Mouse (Mus musculus): ENCODE measurements around the gene Tcam1. TPM values are rescaled to one million over a fixed set of nuclear protein-coding genes. Genes with fewer than 3 reads are reported as not detected.

Gene Tcam1
- total and polyA plus RNA-seq, 3 experiments = 4.6 to 8.9 TPM; not detected in 1

- Histone ChIP-seq H3K27me3 (ENCODE audit: control insufficient read depth in 1 of 2, insufficient read depth in 2 of 2, low read length in 2 of 2) (no peaks in the 10 kb centered on the region), H3K27ac (ENCODE audit: control insufficient read depth, low read depth, low read length) (no peak overlapping the region), H3K79me2 (ENCODE audit: control insufficient read depth, insufficient read depth, low read length, poor library complexity) (peaks cover 43% of the 10 kb centered on the region), H3K9ac (ENCODE audit: control insufficient read depth, low read depth, low read length, poor library complexity, severe bottlenecking) (no peak overlapping the region), H3K4me3 (ENCODE audit: control insufficient read depth in 1 of 2, insufficient read depth in 1 of 2, low read depth in 2 of 2, low read length in 2 of 2) (no peak overlapping the region), H3K4me1 (ENCODE audit: control insufficient read depth in 1 of 2, insufficient read depth in 2 of 2, low read length in 2 of 2) (peaks cover 0 to 28% of the 10 kb centered on the region in 2 experiments; a peak in 3 of 4 replicates), H3K36me3 (ENCODE audit: control insufficient read depth in 1 of 2, insufficient read depth in 2 of 2, low read length in 2 of 2) (peaks cover 13 to 18% of the 10 kb centered on the region in 2 experiments), H3K9me3 (replicated peaks; ENCODE audit: insufficient read depth, low read length) (no peaks in the 10 kb centered on the region)
- no peak for DNase-seq (ENCODE audit: low read depth, low spot score)
- TF ChIP-seq MAX (IDR thresholded peaks at IDR 0.05; ENCODE audit: low read length) (no peak), SMC3 (IDR thresholded peaks at IDR 0.05; ENCODE audit: low read depth, low read length) (no peak), GATA1 (IDR thresholded peaks at IDR 0.05; ENCODE audit: low read depth, low read length) (no peak), RCOR1 (IDR thresholded peaks at IDR 0.05; ENCODE audit: low read depth, low read length) (no peak), CHD1 (IDR thresholded peaks at IDR 0.05; ENCODE audit: low read depth, low read length) (no peak), TBP (IDR thresholded peaks at IDR 0.05; ENCODE audit: low read depth, low read length) (no peak), ZMIZ1 (IDR thresholded peaks at IDR 0.05; ENCODE audit: low read depth, low read length) (no peak), TAL1 (IDR thresholded peaks at IDR 0.05; ENCODE audit: low read length) (no peak), MEF2A (IDR thresholded peaks at IDR 0.05; ENCODE audit: extremely low read depth, insufficient replicate concordance, low read depth, low read length, poor library complexity, severe bottlenecking) (no peak), UBTF (IDR thresholded peaks at IDR 0.05; ENCODE audit: borderline replicate concordance, insufficient read depth, low read depth, low read length) (no peak), ELF1 (IDR thresholded peaks at IDR 0.05; ENCODE audit: low read depth, low read length) (no peak), POLR2AphosphoS2 (IDR thresholded peaks at IDR 0.05; ENCODE audit: low read length) (no peak), MYB (IDR thresholded peaks at IDR 0.05; ENCODE audit: low read depth, low read length) (no peak), POLR2A (IDR thresholded peaks at IDR 0.05; ENCODE audit: control insufficient read depth in 1 of 2, insufficient read depth in 1 of 2, low read depth in 1 of 2, low read length in 2 of 2, poor library complexity in 1 of 2) (no peak), POLR2AphosphoS5 (IDR thresholded peaks at IDR 0.05; ENCODE audit: borderline replicate concordance, low read depth, low read length) (no peak), ETS1 (IDR thresholded peaks at IDR 0.05; ENCODE audit: low read depth, low read length) (no peak), ZNF384 (IDR thresholded peaks at IDR 0.05; ENCODE audit: low read depth, low read length) (no peak), CTCF (IDR thresholded peaks at IDR 0.05 in 2 of 3, conservative IDR thresholded peaks at IDR 0.05 in 1 of 3; ENCODE audit: control insufficient read depth in 1 of 3, insufficient read depth in 1 of 3, low read depth in 2 of 3, low read length in 3 of 3, poor library complexity in 1 of 3, severe bottlenecking in 1 of 3) (no peak), GABPA (IDR thresholded peaks at IDR 0.05; ENCODE audit: low read depth, low read length) (no peak), CHD2 (IDR thresholded peaks at IDR 0.05; ENCODE audit: low read length) (no peak)
Observed at GRCm38 (mm10) chr11:106269060-106269431, 7.4 kb upstream of the Tcam1 start.

GRCm38 (mm10) chr11:106271131-106271793 lies 5.2 kb upstream of the Tcam1 start:
- Histone ChIP-seq H3K9ac (ENCODE audit: control insufficient read depth, low read depth, low read length, poor library complexity, severe bottlenecking) (peak overlapping the region; percentile 98), H3K27me3 (ENCODE audit: control insufficient read depth in 1 of 2, insufficient read depth in 2 of 2, low read length in 2 of 2) (no peaks in the 10 kb centered on the region), H3K27ac (ENCODE audit: control insufficient read depth, low read depth, low read length) (peak overlapping the region; percentile 78), H3K4me3 (ENCODE audit: control insufficient read depth in 1 of 2, insufficient read depth in 1 of 2, low read depth in 2 of 2, low read length in 2 of 2) (peak overlapping the region; percentile 89 to 93), H3K4me1 (ENCODE audit: control insufficient read depth in 1 of 2, insufficient read depth in 2 of 2, low read length in 2 of 2) (peaks cover 0 to 34% of the 10 kb centered on the region in 2 experiments; a peak in 3 of 4 replicates), H3K36me3 (ENCODE audit: control insufficient read depth in 1 of 2, insufficient read depth in 2 of 2, low read length in 2 of 2) (peaks cover 5 to 17% of the 10 kb centered on the region in 2 experiments; a peak in 3 of 4 replicates), H3K79me2 (ENCODE audit: control insufficient read depth, insufficient read depth, low read length, poor library complexity) (peaks cover 43% of the 10 kb centered on the region), H3K9me3 (replicated peaks; ENCODE audit: insufficient read depth, low read length) (no peaks in the 10 kb centered on the region)
- TF ChIP-seq CTCF (IDR thresholded peaks at IDR 0.05 in 2 of 3, conservative IDR thresholded peaks at IDR 0.05 in 1 of 3; ENCODE audit: control insufficient read depth in 1 of 3, insufficient read depth in 1 of 3, low read depth in 2 of 3, low read length in 3 of 3, poor library complexity in 1 of 3, severe bottlenecking in 1 of 3) = peak in 1 of 3 experiments; percentile 2; a peak in 1 of 6 replicates
- no peak for TF ChIP-seq MXI1 (IDR thresholded peaks at IDR 0.05; ENCODE audit: low read depth, low read length)
- DNase-seq (ENCODE audit: low read depth, low spot score) = peak; percentile 27
